Mouse (Mus musculus): ENCODE measurements at regions not wholly inside any gene's neighbourhood (a gene's known extent, or its start where the extent isn't known, plus 50 kb on each side); places are given as distances from the start of the nearest gene placed in this dataset.

DNA sequence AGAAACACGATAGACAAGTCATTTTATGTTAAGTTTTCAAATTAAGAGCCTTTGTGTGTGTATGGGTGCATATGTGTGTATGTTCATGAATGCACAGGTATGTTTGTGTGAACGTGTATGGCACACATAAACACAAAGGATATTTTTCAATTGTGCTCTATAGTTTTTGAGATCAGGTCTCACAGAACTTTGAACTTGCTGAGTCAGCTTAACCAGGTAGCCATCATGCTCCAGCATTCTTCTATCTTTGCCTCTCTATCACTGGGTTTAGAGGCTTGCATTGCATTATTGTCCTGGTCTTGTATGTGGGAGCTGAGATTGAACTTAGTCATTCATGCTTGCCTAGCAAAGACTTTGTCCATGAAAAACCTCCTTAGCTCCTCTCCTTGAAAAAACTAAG is 198.8 kb downstream of the Tfap2b start:
- TF ChIP-seq NRF1 (IDR thresholded peaks at IDR 0.05; ENCODE audit: insufficient read depth, low read depth, low read length, poor library complexity, severe bottlenecking) (no peak), UBTF (IDR thresholded peaks at IDR 0.05; ENCODE audit: borderline replicate concordance, insufficient read depth, low read depth, low read length) (no peak), TAL1 (IDR thresholded peaks at IDR 0.05; ENCODE audit: low read length) (no peak), CTCF (IDR thresholded peaks at IDR 0.05 in 2 of 3, conservative IDR thresholded peaks at IDR 0.05 in 1 of 3; ENCODE audit: control insufficient read depth in 1 of 3, insufficient read depth in 1 of 3, low read depth in 2 of 3, low read length in 3 of 3, poor library complexity in 1 of 3, severe bottlenecking in 1 of 3) (no peak), ZC3H11A (IDR thresholded peaks at IDR 0.05; ENCODE audit: low read depth, low read length) (no peak), ELF1 (IDR thresholded peaks at IDR 0.05; ENCODE audit: low read depth, low read length) (no peak), SMC3 (IDR thresholded peaks at IDR 0.05; ENCODE audit: low read depth, low read length) (no peak), MAZ (IDR thresholded peaks at IDR 0.05; ENCODE audit: low read depth, low read length) (no peak), MAX (IDR thresholded peaks at IDR 0.05; ENCODE audit: low read length) (no peak), EP300 (IDR thresholded peaks at IDR 0.05; ENCODE audit: low read depth in 1 of 2, low read length in 2 of 2) (no peak), MAFK (IDR thresholded peaks at IDR 0.05; ENCODE audit: borderline replicate concordance, low read depth, low read length) (no peak), POLR2A (IDR thresholded peaks at IDR 0.05; ENCODE audit: control insufficient read depth in 1 of 2, insufficient read depth in 1 of 2, low read depth in 1 of 2, low read length in 2 of 2, poor library complexity in 1 of 2) (no peak)
